Mouse (Mus musculus) cerebellum, adult 8-10 months (tissue): ENCODE data around the gene Stkld1.
A peak's percentile ranks its signal among the peaks of the same experiment; 100 is the strongest.

Experiments
- DNase-seq: peaks from one replicate; pipeline ENCODE4 v3.0.0; 2022

The Stkld1 gene

GRCm38 (mm10) chr2:26915927-26916728 is 17.7 kb upstream of the Stkld1 start, which contains the start of the genes Surf2 and Surf1:
Gene Surf2, plus strand, starts transcription at chr2:26916367.
Gene Surf1, minus strand, starts transcription at chr2:26916530.
- DNase-seq: peak; percentile 77

- DNase-seq: no peak
Observed at GRCm38 (mm10) chr2:26916738-26917137, 17.1 kb upstream of the Stkld1 start.

DNA sequence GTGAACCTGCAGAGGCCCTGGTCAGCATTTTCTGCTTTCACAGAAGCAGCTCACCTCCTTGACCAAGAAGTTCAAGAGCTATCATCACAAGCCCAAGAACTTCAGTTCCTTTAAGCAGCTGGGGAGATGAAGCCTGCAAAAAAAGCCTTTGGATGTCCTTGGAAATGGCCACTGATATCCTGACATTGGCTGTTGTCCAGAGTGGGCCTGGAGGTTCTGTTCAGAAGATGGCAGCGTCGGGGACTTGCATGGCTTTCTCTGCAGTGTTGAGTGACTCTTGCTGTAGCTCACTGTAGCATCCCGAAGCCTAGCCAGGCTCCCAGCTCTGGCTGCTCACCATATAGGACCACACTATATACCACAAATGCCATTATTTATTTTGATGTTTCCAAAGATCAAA is 14.2 kb upstream of the Stkld1 start:
- DNase-seq: no peak

DNA sequence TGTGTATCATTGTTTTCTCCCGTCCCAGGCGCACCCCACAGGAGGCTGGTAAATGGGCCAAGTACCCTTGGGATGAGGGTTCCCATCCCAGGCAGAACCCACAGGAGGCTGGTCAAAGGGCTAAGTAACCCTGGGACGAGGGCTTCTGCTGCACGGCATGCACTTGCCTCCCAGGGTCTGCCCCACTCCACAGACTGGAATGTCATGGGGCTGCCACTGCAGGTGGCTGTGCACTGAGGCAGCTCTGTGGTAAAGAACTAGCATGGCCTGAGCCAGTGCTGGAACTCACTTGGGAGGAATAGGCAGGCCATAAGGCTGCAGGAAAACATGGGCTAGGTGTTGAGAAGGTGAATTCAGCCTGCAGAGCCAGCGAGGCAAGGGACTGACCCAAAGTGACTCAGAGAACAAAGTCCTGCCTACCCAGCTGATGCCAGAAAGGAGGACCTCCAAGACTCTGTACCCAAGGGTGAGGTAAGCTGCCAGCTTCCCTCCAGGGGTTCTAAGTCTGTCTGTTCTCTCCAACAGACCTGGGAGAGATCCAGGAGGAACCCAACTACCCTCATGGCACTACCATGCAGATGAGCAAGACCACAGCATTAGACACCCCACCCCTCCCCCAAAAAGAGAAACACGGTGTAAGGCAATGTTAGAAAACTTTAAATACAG is 13.5 kb upstream of the Stkld1 start:
- no peak for DNase-seq

DNA sequence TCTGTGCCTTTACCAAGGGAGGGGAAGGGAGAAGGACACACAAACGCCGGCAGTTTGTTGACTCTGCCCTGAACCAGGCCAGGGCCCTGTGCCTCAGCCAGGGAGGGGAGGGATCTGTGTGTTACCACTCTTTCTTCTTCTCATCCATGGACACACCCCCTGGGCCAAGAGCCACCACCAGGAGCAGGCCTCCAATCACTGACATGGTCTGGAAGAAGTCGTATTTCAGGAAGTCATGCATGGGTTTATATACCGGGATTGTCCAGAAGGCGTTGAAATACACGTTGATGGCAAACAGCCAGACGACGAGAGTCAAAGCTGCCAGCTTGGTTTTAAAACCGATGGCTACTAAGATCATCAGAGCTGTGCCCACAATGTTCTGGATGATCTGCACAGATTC is 12.1 kb upstream of the Stkld1 start:
- no peak for DNase-seq

- DNase-seq: no peak
Observed at GRCm38 (mm10) chr2:26927745-26928476, 5.9 kb upstream of the Stkld1 start.

DNA sequence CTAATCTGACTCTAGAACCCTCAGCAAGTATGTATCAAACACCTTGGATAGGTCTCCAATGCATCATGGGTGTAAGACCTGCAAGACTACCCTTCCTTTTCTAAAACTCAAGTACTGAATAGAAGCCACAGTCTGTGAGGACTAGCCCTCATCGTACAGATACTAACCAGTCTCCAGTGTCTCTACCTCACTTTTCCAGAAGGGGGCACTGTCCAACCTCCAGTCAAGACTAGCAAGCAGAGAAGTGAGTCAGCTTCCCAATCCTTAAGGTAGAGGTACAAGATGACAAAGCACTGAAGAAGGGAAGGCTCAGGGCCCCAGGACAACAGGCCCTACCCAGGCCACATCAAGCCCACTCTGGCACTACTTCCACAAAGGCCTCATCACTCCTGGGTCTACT is 3.5 kb upstream of the Stkld1 start:
- peak; percentile 71 for DNase-seq

GRCm38 (mm10) chr2:26932473-26933303 is 1.2 kb upstream of the Stkld1 start:
- peak; percentile 47 for DNase-seq

GRCm38 (mm10) chr2:26935286-26935685 is 1.4 kb downstream of the Stkld1 start:
- no peak for DNase-seq

- DNase-seq: no peak
Observed at GRCm38 (mm10) chr2:26936425-26936824, 2.6 kb downstream of the Stkld1 start.

DNA sequence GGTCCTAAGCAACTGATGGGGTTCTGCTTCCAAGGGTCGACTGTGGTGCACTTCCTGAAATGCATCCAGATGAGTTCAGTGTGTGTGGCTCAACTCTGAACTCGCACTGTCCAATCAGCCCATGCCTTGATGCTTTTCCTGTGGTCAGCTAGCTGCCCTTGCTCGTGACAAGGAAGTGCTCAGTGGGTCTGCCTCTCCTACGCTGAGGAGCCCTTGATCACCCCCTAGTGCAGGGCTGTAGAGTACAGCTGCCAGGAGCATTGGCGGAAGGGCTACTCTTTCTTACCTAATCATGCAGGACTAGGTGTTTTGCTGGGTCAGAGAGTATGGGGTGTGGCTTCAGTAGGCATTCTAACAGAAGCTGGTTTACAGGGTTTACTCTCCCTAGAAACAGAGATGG is 7.7 kb downstream of the Stkld1 start:
- DNase-seq: no peak

DNA sequence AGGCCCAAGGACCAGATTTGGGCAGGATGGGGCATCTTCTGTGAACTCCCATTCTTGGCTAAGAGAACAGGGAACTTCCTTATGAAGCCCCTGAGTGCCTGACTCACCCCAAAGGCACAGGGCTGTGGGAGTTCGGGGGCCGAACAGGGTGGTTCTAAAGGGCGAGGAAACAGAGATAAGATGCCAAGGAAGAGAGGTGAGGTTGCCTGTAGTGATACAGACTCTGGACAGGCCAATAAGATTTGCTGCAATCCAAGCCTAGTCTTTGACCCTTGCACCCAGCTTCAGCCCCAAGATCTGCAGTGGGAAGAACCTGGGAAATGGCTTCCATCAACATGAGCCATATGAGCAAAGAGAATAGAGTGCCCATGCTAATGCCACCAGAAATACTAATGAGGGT is 9.4 kb downstream of the Stkld1 start:
- no peak for DNase-seq

GRCm38 (mm10) chr2:26950411-26950810 is 16.6 kb downstream of the Stkld1 start:
- DNase-seq: no peak

DNA sequence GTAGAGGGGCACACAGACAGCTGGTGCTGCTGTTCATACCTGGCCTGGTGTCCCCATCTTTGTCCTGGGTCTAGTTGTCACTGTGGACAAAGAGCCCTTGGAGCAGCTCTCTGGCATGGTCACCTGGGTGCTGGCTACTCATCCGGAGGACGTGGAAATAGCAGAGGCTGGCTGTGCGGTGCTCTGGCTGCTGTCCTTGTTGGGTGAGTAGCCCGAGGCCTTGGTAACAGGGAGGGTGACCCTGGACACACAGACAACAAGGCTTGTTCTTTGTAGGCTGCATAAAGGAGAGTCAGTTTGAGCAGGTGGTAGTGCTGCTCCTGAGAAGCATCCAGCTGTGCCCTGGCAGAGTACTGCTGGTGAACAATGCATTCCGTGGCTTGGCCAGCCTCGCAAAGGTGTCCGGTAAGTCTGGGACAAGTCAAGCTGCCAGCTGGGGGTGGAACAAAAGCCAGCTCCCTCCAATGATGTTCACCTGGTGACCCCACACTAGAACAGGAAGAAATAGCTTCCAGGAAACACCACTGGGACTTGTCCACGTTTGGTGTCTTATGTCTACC is 17.6 kb downstream of the Stkld1 start:
- no peak for DNase-seq

DNA sequence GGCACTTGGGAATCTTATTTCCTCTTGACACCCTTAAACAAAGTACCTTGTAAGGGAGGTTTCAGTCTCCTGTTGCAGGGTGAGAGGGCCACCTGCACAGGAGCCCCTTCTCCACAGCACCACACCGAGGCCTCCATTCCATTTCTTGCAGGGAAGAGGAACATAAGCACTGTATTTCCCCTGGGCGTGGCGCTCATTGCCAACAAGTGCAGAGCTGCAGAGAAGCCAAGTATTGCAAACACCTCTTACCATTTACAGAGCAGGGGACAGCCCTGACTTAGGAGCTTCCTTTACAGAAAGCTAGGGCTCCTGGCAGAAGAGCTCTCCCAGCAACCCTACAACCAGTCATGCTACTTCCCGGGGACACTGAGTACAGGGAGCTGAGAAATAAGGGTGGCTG is 18.3 kb downstream of the Stkld1 start:
- DNase-seq: no peak

GRCm38 (mm10) chr2:26952866-26953265 is 19.0 kb downstream of the Stkld1 start:
- DNase-seq: no peak

DNA sequence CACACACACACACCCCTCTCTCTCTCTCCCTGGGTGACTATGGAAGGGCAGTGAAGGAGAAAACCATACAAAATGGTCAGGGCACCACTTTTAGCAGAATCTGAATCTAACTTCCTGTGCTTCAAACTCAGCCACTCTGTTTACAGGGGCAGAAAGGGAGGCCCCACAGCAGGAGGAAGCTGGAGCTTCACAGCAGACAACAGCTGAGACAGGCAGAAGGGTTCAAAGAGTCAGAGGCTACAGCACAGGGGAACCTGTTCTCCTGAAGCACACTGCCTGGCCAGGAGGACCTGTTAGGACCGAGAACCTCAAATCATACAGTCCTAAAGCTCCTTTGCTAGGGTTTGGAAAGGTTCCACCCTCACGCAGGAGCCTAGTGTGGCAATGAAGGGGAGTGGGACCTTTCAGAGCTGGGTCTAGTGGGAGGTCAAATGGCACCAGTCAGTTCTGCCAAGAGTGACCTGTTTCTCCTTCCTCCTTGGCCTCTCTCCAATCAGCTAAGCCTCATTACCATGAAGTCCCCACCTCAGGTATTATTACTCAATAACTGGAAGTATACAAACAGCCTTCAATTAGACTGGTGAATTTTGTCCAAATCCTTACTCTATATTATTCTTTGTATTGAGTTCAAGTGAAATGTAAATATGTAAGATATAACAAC is 21.0 kb downstream of the Stkld1 start:
- DNase-seq: no peak

DNA sequence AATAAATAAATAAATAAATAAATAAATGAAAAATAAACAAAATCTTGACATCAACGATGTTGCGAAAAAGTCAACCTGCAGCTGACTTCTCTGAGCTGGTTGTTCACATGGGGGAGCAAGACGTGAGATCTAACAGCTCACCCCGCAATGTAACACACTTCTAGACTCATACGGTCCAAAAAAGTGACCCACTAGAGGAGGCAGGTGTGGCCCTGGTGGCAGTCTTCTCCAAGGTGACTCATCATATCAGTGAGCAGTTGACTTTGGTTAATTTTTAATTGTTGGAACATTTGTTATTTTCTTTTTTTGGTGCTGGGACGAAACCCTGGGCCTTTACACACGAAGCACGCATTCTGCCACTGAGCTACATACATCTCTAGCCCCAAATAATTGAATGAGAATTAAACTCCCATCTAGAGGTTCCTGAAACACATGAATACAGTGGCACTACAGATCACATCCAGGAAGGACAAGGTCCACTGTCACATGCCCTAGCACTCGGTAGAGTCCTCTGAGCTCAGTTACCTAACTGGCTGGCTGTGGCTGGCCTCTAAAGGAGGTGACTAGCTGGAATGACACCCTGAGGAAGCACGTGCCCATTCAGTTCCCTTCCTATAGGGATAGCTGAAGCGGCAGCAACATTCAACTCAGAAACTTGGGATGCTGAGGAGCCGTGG is 23.1 kb downstream of the Stkld1 start:
- DNase-seq: no peak

- no peak for DNase-seq
Observed at GRCm38 (mm10) chr2:26957488-26957859, 23.6 kb downstream of the Stkld1 start.

DNA sequence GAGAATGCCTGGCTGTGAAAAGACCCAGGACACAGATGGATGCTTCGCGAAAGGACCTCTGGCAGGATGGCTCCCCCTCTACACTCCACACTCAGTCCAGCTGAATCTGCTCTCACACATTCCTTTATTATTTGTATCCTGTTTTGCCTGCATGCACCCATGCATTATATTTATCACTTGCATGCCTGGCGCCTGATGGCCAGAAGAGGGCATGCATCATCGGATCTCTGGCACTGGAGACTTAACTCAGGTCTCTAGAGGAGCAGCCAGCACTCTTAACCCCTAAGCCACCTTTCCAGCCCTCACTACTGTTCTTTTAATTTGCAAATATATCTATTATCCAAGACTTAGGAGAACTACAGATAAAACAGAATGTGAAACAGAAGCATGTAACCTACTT is 26.9 kb downstream of the Stkld1 start:
- DNase-seq: no peak
